8 mouse cellular contexts compared by ENCODE assay signal in the genomic region with DNA sequence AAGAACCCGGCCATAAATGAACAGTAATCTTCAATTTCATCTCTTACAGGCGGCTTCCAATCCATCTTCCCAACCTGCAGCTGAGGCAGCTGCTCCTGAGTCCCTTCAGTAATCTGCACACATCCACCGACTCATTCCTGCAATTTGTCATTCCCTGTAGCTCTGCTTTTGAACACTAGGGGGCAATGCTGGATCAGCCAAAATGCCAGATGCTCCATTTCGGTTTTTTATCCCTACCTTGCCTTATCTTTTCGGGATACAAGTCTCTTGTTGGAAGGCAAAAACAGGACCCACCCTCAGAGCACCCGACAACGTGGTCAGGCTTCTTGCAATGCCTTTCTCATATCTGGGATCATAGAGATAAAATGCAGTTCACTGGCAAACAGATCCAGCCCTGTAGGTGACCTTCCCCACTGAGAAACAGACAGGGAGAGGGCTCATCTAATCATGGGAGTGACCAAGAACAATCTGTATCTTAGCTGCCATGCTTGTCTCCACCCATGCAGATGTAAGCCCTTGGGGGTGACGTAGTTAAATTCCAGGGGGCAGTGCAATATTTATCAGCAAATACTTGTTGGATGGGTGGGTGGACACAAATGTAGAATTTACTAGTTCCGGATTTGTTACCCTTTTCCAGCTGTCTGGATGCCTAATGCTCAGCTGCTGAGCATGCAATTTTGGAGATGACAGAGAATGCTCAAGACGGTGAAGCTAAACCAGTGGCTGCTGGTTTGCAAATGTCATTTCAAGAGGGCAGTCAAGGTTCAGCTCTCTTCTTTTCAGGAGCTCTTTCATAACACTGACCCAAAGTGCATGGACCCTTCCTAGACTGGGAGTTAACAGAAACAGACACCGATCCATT.
DNase-seq lines count a peak whose midpoint lies in the region; ATAC-seq and TF ChIP-seq lines count a peak whose summit lies in the region.

No protein-coding gene starts in this region.

- H3K27ac ChIP-seq in gastrocnemius, adult 2 months: peak overlapping the region; percentile 13; the same call in 1 of the 2 replicates
- H3K27ac ChIP-seq in hindbrain, embryonic 16.5 days (ENCODE audit: low read depth, low read length): no peak overlapping the region

- H3K4me3 ChIP-seq in gastrocnemius, adult 2 months: 0 out of 2 replicates have a peak overlapping the region, but pooled peaks have one; percentile 29
- no peak overlapping the region for H3K4me3 ChIP-seq in hindbrain, embryonic 16.5 days (ENCODE audit: low read length)

- no peaks in the 10 kb centered on the region for H3K36me3 ChIP-seq in hindbrain, embryonic 16.5 days (ENCODE audit: control insufficient read depth, insufficient read depth, low read length)

- H3K4me2 ChIP-seq in hindbrain, embryonic 16.5 days (ENCODE audit: low read length): no peak overlapping the region

- no peaks in the 10 kb centered on the region for H3K27me3 ChIP-seq in hindbrain, embryonic 16.5 days (replicated peaks; ENCODE audit: control insufficient read depth, insufficient read depth, low read length)

- intact Hi-C loops in gastrocnemius, adult 2 months (cut with DNase I): loop anchor here (1.0 to 10.0 kb wide), 2 partner anchors 88 to 160 kb away; no protein-coding TSS in a partner anchor

- TF ChIP-seq CTCF in gastrocnemius, adult 2 months (IDR thresholded peaks at IDR 0.05): peak; percentile 93

- H3K9me3 ChIP-seq in hindbrain, embryonic 16.5 days (ENCODE audit: control insufficient read depth, low read length): no peaks in the 10 kb centered on the region

- ATAC-seq in hindbrain, embryonic 16.5 days: peak; percentile 54
- ATAC-seq in inflammation-experienced regulatory T-cells, adult 6 months: no peak

- H3K9ac ChIP-seq in hindbrain, embryonic 16.5 days (ENCODE audit: low read depth, low read length): no peak overlapping the region

- WGBS in hindbrain, embryonic 16.5 days: 21% methylated on average over 11 of the region's 11 CpGs

- H3K4me1 ChIP-seq in hindbrain, embryonic 16.5 days (ENCODE audit: control insufficient read depth, insufficient read depth, low read depth, low read length): peaks cover 8% of the 10 kb centered on the region

- DNase-seq in adrenal gland, adult 2 months: peak; percentile 64
- peak; percentile 43 to 69 for DNase-seq in cerebellum, postnatal 36 days
- peak; percentile 55 for DNase-seq in gastrocnemius, adult 2 months
- DNase-seq in layer of hippocampus, postnatal 36 days: peak; percentile 69 to 82
- peak; percentile 82 for DNase-seq in lung, postnatal 10 days
- DNase-seq in right cerebral cortex, adult 18-20 months: peak; percentile 82
